Mouse (Mus musculus) embryonic fibroblast, embryonic 13.5 days (primary cell): ENCODE data around the gene Ssr1.

Source experiments
- CTCF ChIP-seq: IDR thresholded peaks from 2 replicates; pipeline ENCODE4 v1.5.1; 2011; ENCODE audit warnings: mild to moderate bottlenecking, control low read depth, low read length, moderate library complexity, borderline replicate concordance; ENCODE audit not compliant: insufficient read depth
- POLR2A ChIP-seq: IDR thresholded peaks from 2 replicates; pipeline ENCODE4 v1.6.1; 2011; ENCODE audit warnings: low read depth, mild to moderate bottlenecking, control low read depth, low read length, moderate library complexity

GRCm38 (mm10) chr13:37993376-37993703 is 677 bp downstream of the Ssr1 start:
- TF ChIP-seq POLR2A (0 out of 2 replicates have a peak, but pooled peaks have one; percentile 16), CTCF (no peak)
